Mouse (Mus musculus) C2C12 (cell line): ENCODE measurements around the gene Dpyd.

Source experiments
- MYOD1 ChIP-seq: IDR thresholded peaks from one replicate; pipeline ENCODE4 v1.6.1; 2011; ENCODE audit warnings: low read depth; ENCODE audit not compliant: control insufficient read depth, insufficient read length
- USF1 ChIP-seq: IDR thresholded peaks from one replicate; pipeline ENCODE4 v1.6.1; 2011; ENCODE audit warnings: low read depth, mild to moderate bottlenecking, control low read depth, moderate library complexity

DNA sequence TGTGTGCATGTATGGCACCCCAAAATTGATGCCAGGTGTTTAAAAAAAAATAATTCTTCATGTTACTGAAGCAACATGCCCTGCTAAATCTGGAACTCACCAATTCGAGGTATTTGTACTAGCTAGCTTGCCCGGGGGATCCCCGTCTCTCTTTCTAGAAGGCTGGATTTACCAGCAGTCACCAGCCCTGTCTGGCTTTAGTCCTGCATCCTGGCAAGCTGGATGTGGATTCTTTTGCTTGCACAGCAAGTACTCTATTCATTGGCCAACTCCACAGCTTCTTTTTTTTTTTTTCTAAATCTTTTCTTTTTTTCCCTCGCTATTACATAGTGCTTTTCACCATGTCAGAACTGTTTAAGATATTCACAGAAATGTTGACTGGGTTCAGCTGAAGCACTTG is 46.8 kb downstream of the Dpyd start:
- TF ChIP-seq MYOD1 (no peak), USF1 (no peak)
